Mouse (Mus musculus): ENCODE measurements around the gene Scgb3a1.
A peak's percentile ranks its signal among the peaks of the same experiment; 100 is the strongest.

Scgb3a1 gene

DNA sequence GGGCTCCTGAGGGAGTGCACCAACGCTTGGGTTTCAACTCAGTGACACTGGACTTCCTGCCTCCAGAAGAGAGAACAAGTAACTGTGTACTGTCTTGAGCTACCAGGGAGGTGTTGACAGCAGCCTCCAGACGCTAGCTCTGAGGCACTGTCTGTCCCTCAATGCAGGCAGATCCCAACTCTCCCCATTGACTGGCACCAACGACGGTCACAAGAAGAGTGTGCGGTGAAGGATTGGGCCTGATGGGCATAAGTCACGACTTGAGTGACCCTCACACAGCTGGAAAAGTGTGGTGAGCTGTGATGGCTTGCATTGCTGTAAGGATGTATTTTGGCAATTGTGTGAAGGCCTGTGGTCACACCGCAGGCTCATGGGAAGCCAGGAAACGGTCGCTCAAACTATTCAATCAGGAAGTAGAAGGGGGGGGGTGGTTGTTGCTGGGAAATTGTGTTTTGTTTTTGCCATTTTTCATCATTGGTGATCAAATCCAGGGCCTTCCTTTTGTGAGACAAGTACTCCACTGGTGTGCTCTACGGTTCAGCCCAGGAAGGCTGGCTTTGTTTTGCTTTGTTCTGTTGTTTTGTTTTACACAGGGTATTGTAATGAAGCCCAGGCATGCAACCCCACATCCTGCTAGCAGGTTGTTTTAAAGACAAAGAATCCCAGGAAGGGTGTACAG lies 4.5 kb upstream of the Scgb3a1 start:
- peak; percentile 38 for DNase-seq

DNA sequence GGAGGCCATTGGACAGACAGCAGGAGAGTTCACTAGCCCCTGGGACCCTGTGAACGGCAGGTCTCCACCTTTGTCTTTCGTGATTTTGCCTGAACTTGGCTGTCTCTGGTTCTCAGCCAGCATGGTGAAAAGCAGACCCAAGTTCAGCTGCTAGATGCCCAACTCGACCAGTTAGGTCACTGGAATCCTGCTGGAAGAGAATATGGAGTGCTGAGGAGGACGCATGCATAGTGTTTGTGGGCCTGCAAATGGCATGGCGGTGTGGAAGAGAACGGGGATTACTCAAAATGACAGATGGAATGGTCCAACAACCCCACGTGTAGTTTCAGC lies 4.0 kb upstream of the Scgb3a1 start:
- no peak for DNase-seq

DNA sequence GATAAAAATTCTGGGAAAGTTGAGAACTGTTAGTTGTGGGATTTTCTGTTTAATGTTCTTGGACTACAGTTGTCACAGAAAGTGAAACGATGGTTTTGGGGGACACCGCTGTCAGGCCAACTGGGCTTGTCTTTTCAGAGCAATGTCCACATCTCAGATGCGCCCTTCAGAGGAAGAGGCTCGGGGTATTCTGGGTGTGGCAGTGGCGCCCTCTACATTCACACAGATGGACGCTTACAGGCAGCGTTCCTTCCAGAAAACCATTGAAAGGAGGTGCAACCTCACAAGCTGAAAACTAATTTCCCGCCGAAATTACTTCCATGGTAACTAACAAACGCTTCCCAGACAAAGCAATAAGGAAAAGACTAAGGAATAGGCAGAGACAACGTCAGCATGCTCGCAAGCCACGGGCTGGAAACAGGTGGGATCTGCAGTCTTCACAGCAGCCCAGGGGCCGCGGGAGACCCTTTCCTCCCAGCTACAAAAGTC lies 1.1 kb upstream of the Scgb3a1 start:
- DNase-seq, result no peak

GRCm38 (mm10) chr11:49664262-49665140 lies 1.1 kb downstream of the Scgb3a1 start:
- DNase-seq, result no peak

- DNase-seq, result no peak
Measured at GRCm38 (mm10) chr11:49665462-49665861, 2.1 kb downstream of the Scgb3a1 start.

- no peak for DNase-seq
Measured at GRCm38 (mm10) chr11:49673433-49673832, 10.0 kb downstream of the Scgb3a1 start.

DNA sequence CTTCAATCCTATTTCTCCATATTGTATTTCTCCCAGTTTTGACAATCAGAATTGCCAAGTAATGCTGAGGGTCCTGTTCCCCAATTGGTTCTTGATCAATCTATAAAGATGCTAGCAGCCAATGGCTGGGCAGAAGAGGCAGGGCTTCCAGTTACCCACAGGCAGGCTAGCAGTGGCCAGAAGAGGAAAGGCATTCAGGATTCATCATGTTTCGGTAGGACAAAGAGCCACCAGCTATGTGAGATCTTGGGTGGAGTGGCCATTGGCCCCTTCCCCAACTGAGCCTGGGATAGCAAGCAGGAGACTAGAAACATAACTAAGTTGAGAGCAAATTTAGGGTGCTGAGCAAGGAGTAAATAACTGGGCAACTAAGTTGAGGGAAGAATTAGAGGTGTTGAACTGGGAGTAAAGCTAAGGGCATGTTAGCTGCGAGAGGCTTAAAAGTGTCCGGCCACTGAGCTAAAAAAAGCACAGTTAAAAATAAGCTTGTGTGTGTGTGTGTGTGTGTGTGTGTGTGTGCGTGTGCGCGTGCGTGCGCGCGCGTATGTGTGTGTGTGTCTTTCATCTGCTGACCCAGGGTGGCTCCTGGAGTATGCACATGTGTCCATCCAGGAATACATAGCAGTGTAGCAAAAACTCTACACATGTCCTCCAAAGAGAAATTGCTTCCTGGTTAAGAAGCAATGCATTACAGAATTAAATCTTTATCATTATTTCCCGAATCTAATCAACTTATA lies 21.0 kb downstream of the Scgb3a1 start:
- no peak for DNase-seq

- no peak for DNase-seq
Measured at GRCm38 (mm10) chr11:49695013-49695412, 31.6 kb downstream of the Scgb3a1 start.

- DNase-seq, result no peak
Measured at GRCm38 (mm10) chr11:49695695-49696094, 32.3 kb downstream of the Scgb3a1 start.

GRCm38 (mm10) chr11:49696472-49696871 lies 33.1 kb downstream of the Scgb3a1 start:
- no peak for DNase-seq

DNA sequence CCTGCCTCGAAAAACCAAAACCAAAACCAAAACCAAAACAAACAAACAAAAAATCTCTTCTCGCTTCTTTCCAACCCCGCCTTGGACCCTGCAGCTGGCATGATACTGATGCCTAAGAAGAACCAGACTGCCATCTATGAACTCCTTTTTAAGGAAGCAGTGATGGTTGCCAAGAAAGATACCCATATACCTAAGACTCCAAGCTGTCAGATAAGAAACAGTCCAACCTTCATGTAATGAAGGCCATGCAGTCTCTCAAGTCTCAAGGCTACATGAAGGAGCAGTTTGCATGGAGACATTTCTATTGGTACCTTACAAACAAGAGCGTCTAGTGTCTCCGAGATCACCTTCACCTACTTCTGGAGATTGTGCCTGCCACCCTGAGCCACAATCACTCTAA lies 34.4 kb downstream of the Scgb3a1 start:
- DNase-seq, result no peak

GRCm38 (mm10) chr11:49699079-49699478 lies 35.7 kb downstream of the Scgb3a1 start:
- DNase-seq, result no peak

GRCm38 (mm10) chr11:49702014-49702413 lies 38.6 kb downstream of the Scgb3a1 start:
- no peak for DNase-seq

DNA sequence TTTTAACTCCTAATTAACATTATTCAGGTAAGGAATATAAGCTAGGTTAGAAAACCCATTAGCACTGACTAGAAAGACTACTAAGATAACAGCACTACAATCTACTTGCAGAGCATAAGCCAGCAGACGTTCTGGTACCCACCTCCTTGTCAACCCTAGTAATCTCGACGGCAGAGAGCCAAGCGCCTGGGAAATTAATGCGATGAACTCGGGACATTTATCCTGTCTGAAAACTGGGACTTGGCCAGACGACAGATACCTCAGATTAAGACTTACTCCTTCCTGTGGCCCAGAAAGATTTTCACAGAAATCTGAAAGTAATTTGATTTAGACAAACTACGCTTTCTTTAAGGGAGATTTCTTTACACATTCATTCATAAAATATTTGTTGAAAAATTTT lies 41.4 kb downstream of the Scgb3a1 start:
- no peak for DNase-seq

DNA sequence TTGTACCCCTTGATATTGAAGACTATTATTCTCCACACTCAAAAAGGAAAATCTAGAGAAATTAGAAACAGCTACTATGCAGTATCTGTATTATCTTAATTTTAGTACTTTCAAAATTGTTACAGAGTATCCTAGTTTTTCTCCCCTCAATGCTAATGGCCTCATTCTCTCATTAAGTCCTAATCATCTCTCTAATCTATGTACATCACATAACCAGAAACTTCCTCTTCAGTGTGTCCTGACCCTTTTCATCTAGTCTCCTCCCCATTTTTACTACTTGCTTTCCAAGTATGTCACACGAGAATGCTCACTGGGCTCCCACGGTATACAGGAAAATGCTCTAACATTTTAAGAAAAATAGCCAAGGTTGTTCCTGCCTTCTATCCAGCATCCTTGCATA lies 44.4 kb downstream of the Scgb3a1 start:
- DNase-seq, result no peak

DNA sequence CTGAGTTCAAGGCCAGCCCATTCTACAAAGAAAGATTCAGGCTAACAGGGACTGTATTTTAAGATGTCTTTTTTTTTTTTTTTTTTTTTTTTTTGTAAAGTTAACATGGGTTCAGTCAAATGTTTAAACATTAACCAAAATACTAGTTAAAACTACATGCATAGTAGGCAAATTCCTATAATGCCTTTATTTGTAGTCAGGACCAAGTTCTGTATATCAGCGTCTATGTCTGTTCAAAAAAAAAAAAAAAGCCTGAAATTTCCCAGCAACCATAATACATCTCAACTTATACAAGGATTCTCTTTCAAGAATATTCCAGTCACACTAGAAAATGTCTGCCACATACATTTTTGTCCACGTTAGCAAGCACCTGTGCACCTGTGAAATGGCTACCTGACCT lies 47.3 kb downstream of the Scgb3a1 start:
- DNase-seq, result no peak

DNA sequence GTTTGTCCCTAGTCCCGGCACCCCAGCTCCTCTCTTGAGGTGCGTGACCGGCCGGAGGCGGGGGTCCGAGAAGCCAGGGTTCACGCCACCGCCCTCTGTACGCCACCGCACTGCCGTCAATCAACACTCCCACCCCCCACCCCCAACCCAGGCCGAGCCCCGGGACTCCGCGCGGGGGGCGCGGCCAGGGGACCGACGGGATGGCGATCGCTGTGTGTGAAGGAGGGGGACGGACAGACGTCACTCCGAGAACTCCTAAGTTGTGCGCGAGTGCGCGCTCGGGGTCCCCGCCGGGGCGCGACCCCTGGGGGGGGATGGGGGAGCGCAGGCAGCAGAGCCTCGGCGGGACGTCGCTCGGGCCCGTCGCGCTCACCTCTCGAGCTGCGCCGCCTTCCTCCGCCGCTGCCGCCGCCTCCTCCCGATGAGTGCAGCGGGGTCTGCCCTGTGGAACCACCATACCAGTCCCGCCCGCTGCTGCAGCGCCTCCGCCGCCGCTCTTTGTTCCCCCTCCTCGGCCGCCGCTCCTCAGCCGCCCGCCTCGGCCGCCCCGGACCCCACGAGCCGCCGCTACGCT lies 48.7 kb downstream of the Scgb3a1 start:
- peak; percentile 28 for DNase-seq

- peak; percentile 97 for DNase-seq
Measured at GRCm38 (mm10) chr11:49712555-49713335, 49.3 kb downstream of the Scgb3a1 start, which contains the start of gene Cnot6. TSS of gene Cnot6 (minus strand) at chr11:49712723.

- DNase-seq, result peak; percentile 21
Measured at GRCm38 (mm10) chr11:49713336-49714334, 50.2 kb downstream of the Scgb3a1 start.
